ENCODE assay signal across 8 mouse cellular contexts in genomic region chr14:111249347-111249946, GRCm38 (mm10).
DNase-seq lines count a peak whose midpoint lies in the region; ATAC-seq lines count a peak whose summit lies in the region.

No protein-coding gene starts in this region.

- DNase-seq in gastrocnemius, postnatal 10 days: peak; percentile 4
- DNase-seq in gastrocnemius, postnatal 25 days: no peak
- peak; percentile 83 for DNase-seq in Muller cell, postnatal 12 days (ENCODE audit: inconsistent ontology term)
- DNase-seq in forebrain, embryonic 14.5 days (ENCODE audit: low spot score): peak; percentile 87
- DNase-seq in layer of hippocampus, adult 18-20 months (ENCODE audit: low spot score in 2 of 2): peak; percentile 80 to 91
- peak; percentile 88 for DNase-seq in midbrain, embryonic 14.5 days
- DNase-seq in liver, embryonic 11.5 days (ENCODE audit: low spot score): no peak

- H3K9ac ChIP-seq in forebrain, embryonic 14.5 days (ENCODE audit: low read length): no peak overlapping the region
- H3K9ac ChIP-seq in midbrain, embryonic 14.5 days (replicated peaks; ENCODE audit: low read length): no peak overlapping the region
- H3K9ac ChIP-seq in liver, embryonic 11.5 days (ENCODE audit: low read depth, low read length): no peak overlapping the region

- no peaks in the 10 kb centered on the region for H3K36me3 ChIP-seq in forebrain, embryonic 14.5 days (ENCODE audit: control insufficient read depth, insufficient read depth, low read length)
- H3K36me3 ChIP-seq in midbrain, embryonic 14.5 days (ENCODE audit: control insufficient read depth, insufficient read depth, low read length): no peaks in the 10 kb centered on the region
- no peaks in the 10 kb centered on the region for H3K36me3 ChIP-seq in liver, embryonic 11.5 days (ENCODE audit: control insufficient read depth, insufficient read depth, low read length)

- H3K27ac ChIP-seq in forebrain, embryonic 14.5 days (ENCODE audit: low read depth, low read length): no peak overlapping the region
- no peak overlapping the region for H3K27ac ChIP-seq in midbrain, embryonic 14.5 days (replicated peaks; ENCODE audit: low read depth, low read length)
- H3K27ac ChIP-seq in liver, embryonic 11.5 days (ENCODE audit: low read depth, low read length): no peak overlapping the region

- H3K9me3 ChIP-seq in forebrain, embryonic 14.5 days (replicated peaks; ENCODE audit: control insufficient read depth, low read length): no peaks in the 10 kb centered on the region
- no peaks in the 10 kb centered on the region for H3K9me3 ChIP-seq in midbrain, embryonic 14.5 days (ENCODE audit: control insufficient read depth, low read length)
- no peaks in the 10 kb centered on the region for H3K9me3 ChIP-seq in liver, embryonic 11.5 days (ENCODE audit: control insufficient read depth, low read length)

- peak; percentile 93 for ATAC-seq in forebrain, embryonic 14.5 days
- ATAC-seq in midbrain, embryonic 14.5 days (ENCODE audit: low FRiP score, low TSS enrichment): peak; percentile 91
- ATAC-seq in CD4-positive, CD25-positive, alpha-beta regulatory T cell, adult 4 months: no peak
- no peak; the same call in 1 of the 2 replicates for ATAC-seq in liver, embryonic 11.5 days (replicated peaks; ENCODE audit: low FRiP score)

- H3K27me3 ChIP-seq in forebrain, embryonic 14.5 days (replicated peaks; ENCODE audit: control insufficient read depth, insufficient read depth, low read length): 0 out of 2 replicates have a peak, but pooled peaks cover under 1% of the 10 kb centered on the region
- no peaks in the 10 kb centered on the region for H3K27me3 ChIP-seq in midbrain, embryonic 14.5 days (ENCODE audit: control insufficient read depth, insufficient read depth, low read length)
- no peaks in the 10 kb centered on the region for H3K27me3 ChIP-seq in liver, embryonic 11.5 days (replicated peaks; ENCODE audit: control insufficient read depth, insufficient read depth, low read length)

- no peaks in the 10 kb centered on the region for H3K4me1 ChIP-seq in forebrain, embryonic 14.5 days (ENCODE audit: control insufficient read depth, insufficient read depth, low read length)
- H3K4me1 ChIP-seq in midbrain, embryonic 14.5 days (ENCODE audit: control insufficient read depth, insufficient read depth, low read length): no peaks in the 10 kb centered on the region
- H3K4me1 ChIP-seq in liver, embryonic 11.5 days (replicated peaks; ENCODE audit: control insufficient read depth, insufficient read depth, low read length): no peaks in the 10 kb centered on the region

- no peak overlapping the region for H3K4me2 ChIP-seq in forebrain, embryonic 14.5 days (ENCODE audit: low read length)
- peak overlapping the region; percentile 27 for H3K4me2 ChIP-seq in midbrain, embryonic 14.5 days (ENCODE audit: low read length)
- H3K4me2 ChIP-seq in liver, embryonic 11.5 days: no peak overlapping the region

- no peak overlapping the region for H3K4me3 ChIP-seq in forebrain, embryonic 14.5 days (ENCODE audit: low read depth, low read length)
- no peak overlapping the region for H3K4me3 ChIP-seq in midbrain, embryonic 14.5 days (replicated peaks; ENCODE audit: low read depth, low read length)
- no peak overlapping the region for H3K4me3 ChIP-seq in liver, embryonic 11.5 days (ENCODE audit: low read depth, low read length)

- WGBS in forebrain, embryonic 14.5 days: 54% methylated on average over 9 of the region's 9 CpGs
- WGBS in midbrain, embryonic 14.5 days: 21% methylated on average over 9 of the region's 9 CpGs
- 68% methylated on average over 9 of the region's 9 CpGs for WGBS in liver, embryonic 11.5 days

Comparison
In these comparisons a context has a peak if more than half of its experiments do, and no peak if none do; other contexts are left out.
1. DNase-seq: peak in gastrocnemius, postnatal 10 days (single experiment), Muller cell, postnatal 12 days (single experiment), forebrain, embryonic 14.5 days (single experiment), layer of hippocampus, adult 18-20 months (2 of 2) and midbrain, embryonic 14.5 days (single experiment); none in gastrocnemius, postnatal 25 days (single experiment) and liver, embryonic 11.5 days (single experiment).
2. ATAC-seq: peak in forebrain, embryonic 14.5 days (single experiment) and midbrain, embryonic 14.5 days (single experiment); none in CD4-positive, CD25-positive, alpha-beta regulatory T cell, adult 4 months (single experiment) and liver, embryonic 11.5 days (single experiment).